ENCODE assay signal across 8 mouse cellular contexts in the genomic region with DNA sequence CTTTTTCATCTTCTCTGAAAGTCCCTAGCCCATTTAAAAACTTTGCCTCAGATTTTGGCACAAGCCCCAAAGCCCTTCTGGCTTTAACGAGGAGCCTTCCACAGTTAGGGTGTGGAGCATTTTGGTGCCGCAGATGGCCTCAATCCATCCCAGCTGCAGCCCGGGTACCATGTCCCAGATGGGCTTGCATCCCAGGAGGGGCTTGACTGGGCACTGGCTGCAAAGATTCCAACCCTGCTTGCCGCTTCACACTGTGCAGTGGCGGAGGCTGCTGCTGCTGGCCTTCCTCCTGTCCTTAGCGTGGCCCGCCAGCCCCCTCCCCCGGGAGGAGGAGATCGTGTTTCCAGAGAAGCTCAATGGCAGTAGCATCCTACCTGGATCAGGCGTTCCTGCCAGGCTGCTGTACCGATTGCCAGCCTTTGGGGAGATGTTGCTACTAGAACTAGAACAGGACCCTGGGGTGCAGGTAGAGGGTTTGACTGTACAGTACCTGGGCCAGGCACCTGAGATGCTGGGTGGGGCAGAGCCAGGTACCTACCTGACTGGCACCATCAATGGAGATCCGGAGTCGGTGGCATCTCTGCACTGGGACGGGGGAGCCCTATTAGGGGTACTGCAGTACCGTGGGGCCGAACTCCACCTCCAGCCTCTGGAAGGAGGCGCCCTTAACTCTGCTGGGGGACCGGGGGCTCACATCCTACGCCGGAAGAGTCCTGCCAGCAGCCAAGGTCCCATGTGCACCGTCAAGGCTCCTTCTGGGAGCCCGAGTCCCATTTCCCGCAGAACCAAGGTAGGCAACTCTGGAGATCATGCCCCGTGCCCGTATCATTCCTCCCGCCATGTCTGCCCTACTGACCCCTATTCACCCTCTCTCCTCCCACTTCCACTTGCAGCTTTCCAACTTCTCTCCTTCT. TPM values are rescaled to one million over a fixed set of nuclear protein-coding genes. Genes with fewer than 3 reads are reported as not detected.
DNase-seq lines count a peak whose midpoint lies in the region; ATAC-seq lines count a peak whose summit lies in the region.

A gene (minus strand): TSS at position 709 of the 914 bp plus-strand sequence.

- peak within 1 kb of the TSS; percentile 42 for H3K4me3 ChIP-seq in embryonic facial prominence, embryonic 12.5 days
- peak within 1 kb of the TSS; percentile 16 for H3K4me3 ChIP-seq in heart, embryonic 12.5 days
- H3K4me3 ChIP-seq in midbrain, embryonic 14.5 days (replicated peaks; ENCODE audit: low read depth, low read length), result peak within 1 kb of the TSS; percentile 25

- no peaks in the 10 kb centered on the region for H3K9me3 ChIP-seq in embryonic facial prominence, embryonic 12.5 days
- H3K9me3 ChIP-seq in heart, embryonic 12.5 days (replicated peaks), result no peaks in the 10 kb centered on the region
- no peaks in the 10 kb centered on the region for H3K9me3 ChIP-seq in midbrain, embryonic 14.5 days (ENCODE audit: control insufficient read depth, low read length)

- H3K4me1 ChIP-seq in embryonic facial prominence, embryonic 12.5 days, result peaks cover 63% of the 10 kb centered on the region
- peaks cover 51% of the 10 kb centered on the region for H3K4me1 ChIP-seq in heart, embryonic 12.5 days (replicated peaks)
- peaks cover 30% of the 10 kb centered on the region for H3K4me1 ChIP-seq in midbrain, embryonic 14.5 days (ENCODE audit: control insufficient read depth, insufficient read depth, low read length)

- H3K27ac ChIP-seq in embryonic facial prominence, embryonic 12.5 days, result peak within 1 kb of the TSS; percentile 95
- H3K27ac ChIP-seq in heart, embryonic 12.5 days (ENCODE audit: poor library complexity, severe bottlenecking), result peak within 1 kb of the TSS; percentile 28
- H3K27ac ChIP-seq in midbrain, embryonic 14.5 days (replicated peaks; ENCODE audit: low read depth, low read length), result peak within 1 kb of the TSS; percentile 6; the same call in 1 of the 2 replicates

- ATAC-seq in CD4-positive, CD25-positive, alpha-beta regulatory T cell, adult 4 months, result no peak
- ATAC-seq in embryonic facial prominence, embryonic 12.5 days (ENCODE audit: insufficient number of reproducible peaks, insufficient read depth, low FRiP score, low TSS enrichment), result 0 out of 2 replicates have a peak, but pooled peaks have one; percentile 10
- no peak for ATAC-seq in heart, embryonic 12.5 days (ENCODE audit: insufficient number of reproducible peaks, low FRiP score)
- ATAC-seq in midbrain, embryonic 14.5 days (ENCODE audit: low FRiP score, low TSS enrichment), result no peak

- peak within 1 kb of the TSS; percentile 80 for H3K4me2 ChIP-seq in embryonic facial prominence, embryonic 12.5 days (replicated peaks)
- peak within 1 kb of the TSS; percentile 57 for H3K4me2 ChIP-seq in heart, embryonic 12.5 days
- peak within 1 kb of the TSS; percentile 55 for H3K4me2 ChIP-seq in midbrain, embryonic 14.5 days (ENCODE audit: low read length)

- peak; percentile 70 to 79 for DNase-seq in cerebellum, postnatal 10 days
- no peak for DNase-seq in cerebellum, adult 18-20 months
- DNase-seq in left cerebral cortex, adult 8-10 months (ENCODE audit: low spot score in 2 of 2), result no peak
- peak; percentile 46 for DNase-seq in midbrain, embryonic 14.5 days
- DNase-seq in Muller cell, postnatal 12 days (ENCODE audit: inconsistent ontology term), result no peak

- peaks cover 16% of the 10 kb centered on the region for H3K36me3 ChIP-seq in embryonic facial prominence, embryonic 12.5 days
- no peaks in the 10 kb centered on the region for H3K36me3 ChIP-seq in heart, embryonic 12.5 days
- no peaks in the 10 kb centered on the region for H3K36me3 ChIP-seq in midbrain, embryonic 14.5 days (ENCODE audit: control insufficient read depth, insufficient read depth, low read length)

- 8% methylated on average over 26 of the region's 26 CpGs for WGBS in embryonic facial prominence, embryonic 12.5 days
- WGBS in heart, embryonic 12.5 days, result 17% methylated on average over 26 of the region's 26 CpGs
- WGBS in midbrain, embryonic 14.5 days, result 9% methylated on average over 26 of the region's 26 CpGs

- H3K27me3 ChIP-seq in embryonic facial prominence, embryonic 12.5 days, result no peaks in the 10 kb centered on the region
- 0 out of 2 replicates have a peak, but pooled peaks cover 7% of the 10 kb centered on the region for H3K27me3 ChIP-seq in heart, embryonic 12.5 days (replicated peaks)
- H3K27me3 ChIP-seq in midbrain, embryonic 14.5 days (ENCODE audit: control insufficient read depth, insufficient read depth, low read length), result no peaks in the 10 kb centered on the region

- peak within 1 kb of the TSS; percentile 55 for H3K9ac ChIP-seq in embryonic facial prominence, embryonic 12.5 days
- H3K9ac ChIP-seq in heart, embryonic 12.5 days, result peak within 1 kb of the TSS; percentile 45
- H3K9ac ChIP-seq in midbrain, embryonic 14.5 days (replicated peaks; ENCODE audit: low read length), result peak within 1 kb of the TSS; percentile 39

RNA-seq across cellular contexts. Expression of the gene that starts here (rescaled TPM):
- polyA plus RNA-seq in CD4-positive, CD25-positive, alpha-beta regulatory T cell, adult 4 months (2017; shearing (Covaris generic)), result 100 to 1,000 TPM; 115 to 119 TPM
- 236 and 243 TPM in 2 replicates for polyA plus RNA-seq in embryonic facial prominence, embryonic 12.5 days (2016; fragmentation: Nextera tagmentation; extraction: Ambion mirVana)
- 443 and 471 TPM in 2 replicates for polyA plus RNA-seq in heart, embryonic 12.5 days (2016; fragmentation: Nextera tagmentation; extraction: Ambion mirVana)
- total RNA-seq in left cerebral cortex, adult 8-10 months (2022), result 100 to 1,000 TPM; 285 to 306 (median 298) TPM
- 185 and 220 TPM in 2 replicates for polyA plus RNA-seq in midbrain, embryonic 14.5 days (2014; fragmentation: Nextera tagmentation; extraction: Ambion mirVana)

Comparison
In these comparisons a context has a peak if more than half of its experiments do, and no peak if none do; other contexts are left out.
1. DNase-seq: peak in cerebellum, postnatal 10 days (2 of 2) and midbrain, embryonic 14.5 days (single experiment); none in cerebellum, adult 18-20 months (0 of 2), left cerebral cortex, adult 8-10 months (0 of 2) and Muller cell, postnatal 12 days (single experiment).
2. H3K27ac ChIP-seq: peak in every context shown above with its lines; median percentile 95 in embryonic facial prominence, embryonic 12.5 days; 28 in heart, embryonic 12.5 days; 6 in midbrain, embryonic 14.5 days.
3. Peak in every context shown above with its lines, with median percentiles within 50 percentile points of each other: H3K4me2 ChIP-seq, H3K4me3 ChIP-seq and H3K9ac ChIP-seq.